Mouse (Mus musculus): ENCODE data around the gene Tubgcp3.

Tubgcp3 gene

DNA sequence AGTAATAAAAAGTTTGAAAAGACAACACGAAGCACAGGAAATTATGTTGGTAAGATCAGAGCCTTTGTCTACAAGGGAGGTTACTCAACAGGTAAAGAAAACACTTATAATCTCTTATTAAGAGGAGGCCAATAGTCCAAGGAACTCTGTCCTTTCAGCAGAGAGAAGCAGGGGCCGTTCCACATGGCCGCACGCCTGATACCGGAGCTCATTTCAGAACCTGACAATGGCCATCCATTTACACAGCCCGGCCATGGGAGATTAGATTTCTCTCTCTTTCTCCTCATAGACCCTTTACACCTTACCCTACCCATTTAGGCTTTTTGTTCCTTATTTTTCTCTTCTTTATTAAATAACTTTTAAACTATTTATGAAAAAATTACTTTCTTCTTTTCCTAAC, 95.3 kb downstream of the Tubgcp3 start:
- TF ChIP-seq GATA4 (IDR thresholded peaks at IDR 0.05; ENCODE audit: insufficient replicate concordance, low read length), result no peak

- TF ChIP-seq GATA4 (IDR thresholded peaks at IDR 0.05; ENCODE audit: insufficient replicate concordance, low read length), result no peak
These were observed 96.0 kb downstream of the Tubgcp3 start for GRCm38 (mm10) chr8:12576003-12576402.

GRCm38 (mm10) chr8:12572814-12573534, 99.1 kb downstream of the Tubgcp3 start, which contains the start of gene Spaca7:
TSS of gene Spaca7 (plus strand) at chr8:12573029.
- no peak for TF ChIP-seq GATA4 (IDR thresholded peaks at IDR 0.05; ENCODE audit: insufficient replicate concordance, low read length)

DNA sequence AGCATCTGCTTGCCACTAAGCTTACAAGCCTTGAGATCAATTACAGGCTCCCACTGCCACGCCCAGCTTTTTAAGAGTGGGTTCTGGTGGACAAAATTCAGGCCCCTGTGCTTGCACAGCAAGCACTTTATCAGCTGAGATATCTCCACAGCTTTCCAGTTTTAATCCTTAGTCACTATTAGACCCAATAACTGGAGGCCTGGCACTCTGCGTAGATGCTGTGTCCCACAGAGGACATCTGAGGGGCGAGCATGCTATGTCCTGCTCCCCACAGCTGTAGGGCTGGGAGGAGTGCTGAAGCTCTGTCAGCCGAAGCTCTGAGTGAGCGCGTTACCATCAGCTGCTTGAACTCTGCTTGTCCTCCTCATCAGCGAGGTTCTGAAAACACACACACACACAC, 105.5 kb downstream of the Tubgcp3 start:
- no peak for TF ChIP-seq GATA4 (IDR thresholded peaks at IDR 0.05; ENCODE audit: insufficient replicate concordance, low read length)

DNA sequence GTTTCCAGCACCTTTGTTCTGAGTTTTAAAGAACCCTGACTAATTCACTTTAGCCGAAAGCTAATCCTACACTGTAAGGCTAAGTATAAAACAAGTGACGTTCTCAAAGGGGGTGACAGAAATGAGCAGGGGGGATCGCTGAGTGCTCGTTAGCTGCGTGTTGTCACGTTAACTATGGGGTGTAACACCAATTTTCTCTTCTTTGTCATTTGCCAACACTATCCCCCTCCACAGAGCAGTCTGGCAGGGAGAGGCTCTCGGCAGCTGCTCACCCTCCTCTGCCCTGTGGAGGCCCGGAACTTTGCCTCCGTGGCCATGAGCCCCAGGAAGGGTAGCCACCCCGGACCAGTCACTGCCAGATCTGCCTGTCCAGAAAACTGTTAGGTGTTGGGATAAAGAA, 106.6 kb downstream of the Tubgcp3 start:
- TF ChIP-seq GATA4 (IDR thresholded peaks at IDR 0.05; ENCODE audit: insufficient replicate concordance, low read length), result no peak

DNA sequence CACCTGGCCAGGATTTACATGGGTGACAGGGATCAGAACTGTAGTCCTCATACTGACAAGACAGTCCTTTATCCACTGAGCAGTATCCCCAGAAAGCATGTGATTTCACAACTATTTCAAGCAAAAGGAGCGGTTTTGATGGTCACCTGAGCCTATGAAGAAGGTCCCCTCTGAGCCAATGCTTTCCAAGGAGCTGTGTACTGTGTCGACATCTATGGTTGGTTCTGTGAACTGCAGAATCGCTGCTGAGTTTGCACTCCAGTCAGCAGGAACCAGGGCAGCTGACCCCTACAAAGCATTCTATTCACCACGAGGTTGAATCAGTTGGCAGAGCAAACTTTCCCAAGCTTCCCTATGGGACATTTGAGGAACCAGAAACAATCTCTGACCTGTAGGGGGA, 107.7 kb downstream of the Tubgcp3 start:
- TF ChIP-seq GATA4 (IDR thresholded peaks at IDR 0.05; ENCODE audit: insufficient replicate concordance, low read length), result no peak

All from liver, adult (tissue).